Mouse (Mus musculus) layer of hippocampus, adult 2 months (tissue): ENCODE results near the gene Rab3c. TPM values are rescaled to one million over a fixed set of nuclear protein-coding genes. Genes with fewer than 3 reads are reported as not detected.

Experiments used
- DNase-seq, 2 experiments: peaks; one replicate each; pipeline ENCODE4 v3.0.0; 2022; ENCODE audit warnings: low spot score in 2 of 2
- H3K27ac ChIP-seq: fragments of 200-600 bp; 2 replicates; pipeline ENCODE4 v1.8.1; 2022
- H3K4me3 ChIP-seq: fragments of 200-600 bp; 2 replicates; pipeline ENCODE4 v1.8.1; 2022; ENCODE audit warnings: mild to moderate bottlenecking
- CTCF ChIP-seq: fragments of 200-600 bp; conservative IDR thresholded peaks from 2 replicates; pipeline ENCODE4 v1.8.1; 2022; ENCODE audit warnings: antibody characterized with exemption, mild to moderate bottlenecking, moderate library complexity
- total RNA-seq, 2 experiments: library from RNA; stranded (reverse); gene quantifications; 2 replicates each; pipeline ENCODE4 v1.2.3; 2021

Rab3c gene
- total RNA-seq, 2 experiments from 2014 or later: 173 to 182 TPM

GRCm38 (mm10) chr13:110169152-110169551, 111.6 kb downstream of the Rab3c start:
- TF ChIP-seq CTCF: no peak
- Histone ChIP-seq H3K4me3 (no peak overlapping the region), H3K27ac (peak overlapping the region; percentile 21; the same call in 1 of the 2 replicates)
- DNase-seq: no peak

- Histone ChIP-seq H3K4me3 (no peak overlapping the region), H3K27ac (peak overlapping the region; percentile 21; the same call in 1 of the 2 replicates)
- no peak for DNase-seq
- no peak for TF ChIP-seq CTCF
Measured at GRCm38 (mm10) chr13:110168570-110168969, 112.2 kb downstream of the Rab3c start.

GRCm38 (mm10) chr13:110166622-110167330, 114.0 kb downstream of the Rab3c start:
- TF ChIP-seq CTCF: no peak
- Histone ChIP-seq H3K27ac (no peak overlapping the region), H3K4me3 (no peak overlapping the region)
- no peak for DNase-seq

- Histone ChIP-seq H3K4me3 (no peak overlapping the region), H3K27ac (no peak overlapping the region)
- TF ChIP-seq CTCF: no peak
- DNase-seq: no peak
Measured at GRCm38 (mm10) chr13:110159980-110160379, 120.8 kb downstream of the Rab3c start.

- no peak for DNase-seq
- no peak overlapping the region for H3K4me3 ChIP-seq
- TF ChIP-seq CTCF: no peak
- H3K27ac ChIP-seq: no peak overlapping the region
Measured at GRCm38 (mm10) chr13:110158588-110159519, 121.9 kb downstream of the Rab3c start.

GRCm38 (mm10) chr13:110145545-110145944, 135.3 kb downstream of the Rab3c start:
- Histone ChIP-seq H3K27ac (no peak overlapping the region; the same call in 1 of the 2 replicates), H3K4me3 (no peak overlapping the region)
- DNase-seq: no peak
- TF ChIP-seq CTCF: no peak

- no peak for TF ChIP-seq CTCF
- no peak overlapping the region for H3K4me3 ChIP-seq
- DNase-seq: no peak
- no peak overlapping the region for H3K27ac ChIP-seq
Measured at GRCm38 (mm10) chr13:110145019-110145418, 135.8 kb downstream of the Rab3c start.

- DNase-seq: peak; percentile 54 to 67
- no peak for TF ChIP-seq CTCF
- no peak overlapping the region for H3K4me3 ChIP-seq
- H3K27ac ChIP-seq: peak overlapping the region; percentile 53; the same call in 1 of the 2 replicates
Measured at GRCm38 (mm10) chr13:110139339-110139738, 141.5 kb downstream of the Rab3c start.

GRCm38 (mm10) chr13:110138644-110139043, 142.2 kb downstream of the Rab3c start:
- no peak overlapping the region for H3K4me3 ChIP-seq
- H3K27ac ChIP-seq: peak overlapping the region; percentile 53; the same call in 1 of the 2 replicates

GRCm38 (mm10) chr13:110127613-110128258, 153.1 kb downstream of the Rab3c start:
- TF ChIP-seq CTCF: no peak
- peak overlapping the region; percentile 43; the same call in 1 of the 2 replicates for H3K27ac ChIP-seq
- no peak overlapping the region for H3K4me3 ChIP-seq
- DNase-seq: peak in 1 of 2 experiments; percentile 34

More at GRCm38 (mm10) chr13:110138644-110139043, 142.2 kb downstream of the Rab3c start:
- TF ChIP-seq CTCF: no peak
- DNase-seq: no peak

GRCm38 (mm10) chr13:110122825-110123224, 158.0 kb downstream of the Rab3c start:
- no peak overlapping the region for H3K27ac ChIP-seq
- H3K4me3 ChIP-seq: no peak overlapping the region
- DNase-seq: no peak
- TF ChIP-seq CTCF: no peak

- Histone ChIP-seq H3K4me3 (no peak overlapping the region), H3K27ac (peak overlapping the region; percentile 29; the same call in 1 of the 2 replicates)
- DNase-seq: no peak
- no peak for TF ChIP-seq CTCF
Measured at GRCm38 (mm10) chr13:110116892-110117291, 163.9 kb downstream of the Rab3c start.
